Mouse (Mus musculus): ENCODE data around the gene Sirt5. TPM values are rescaled to one million over a fixed set of nuclear protein-coding genes. Genes with fewer than 3 reads are reported as not detected.

Sirt5 gene
- polyA plus RNA-seq, 1 experiment from 2014 or later, result 26.4 TPM

DNA sequence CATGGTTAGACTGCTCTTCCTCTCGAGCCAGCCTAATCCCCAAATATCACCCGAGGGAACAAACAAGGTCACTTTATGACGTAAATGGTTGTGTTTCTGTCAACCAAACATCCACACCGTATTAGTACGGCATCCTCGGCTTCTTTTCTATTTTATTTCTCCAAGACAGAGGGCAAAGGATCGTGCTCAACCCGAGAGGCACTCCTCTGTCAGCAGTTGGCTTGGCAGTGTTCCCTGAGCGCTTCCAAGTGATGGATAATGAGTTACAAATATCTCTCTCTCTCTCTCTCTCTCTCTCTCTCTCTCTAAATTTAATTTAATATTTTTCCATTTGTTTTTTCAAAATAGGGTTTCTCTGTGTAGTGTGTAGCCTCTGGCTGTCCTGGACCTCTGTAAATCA lies 2.9 kb upstream of the Sirt5 start:
- Histone ChIP-seq H3K9ac (ENCODE audit: low read depth, low read length) (no peak overlapping the region), H3K9me3 (replicated peaks; ENCODE audit: control insufficient read depth, low read length) (no peaks in the 10 kb centered on the region), H3K4me1 (ENCODE audit: control insufficient read depth, insufficient read depth, low read length) (no peaks in the 10 kb centered on the region), H3K36me3 (ENCODE audit: control insufficient read depth, insufficient read depth, low read length) (no peaks in the 10 kb centered on the region), H3K4me3 (ENCODE audit: low read depth, low read length) (no peak overlapping the region), H3K27me3 (ENCODE audit: control insufficient read depth, insufficient read depth, low read length) (no peaks in the 10 kb centered on the region), H3K4me2 (no peak overlapping the region), H3K27ac (ENCODE audit: low read depth, low read length) (no peak overlapping the region)
- 78% methylated on average over 9 of the region's 9 CpGs for WGBS (ENCODE audit: insufficient replicate concordance)
- no peak for ATAC-seq (replicated peaks; ENCODE audit: insufficient number of reproducible peaks, low FRiP score, low TSS enrichment)

GRCm38 (mm10) chr13:43365825-43366184 lies 509 bp downstream of the Sirt5 start:
- Histone ChIP-seq H3K27ac (ENCODE audit: low read depth, low read length) (peak overlapping the region; percentile 69), H3K4me1 (ENCODE audit: control insufficient read depth, insufficient read depth, low read length) (no peaks in the 10 kb centered on the region), H3K36me3 (ENCODE audit: control insufficient read depth, insufficient read depth, low read length) (peaks cover 2% of the 10 kb centered on the region; the same call in 1 of the 2 replicates), H3K4me3 (ENCODE audit: low read depth, low read length) (peak overlapping the region; percentile 64), H3K27me3 (ENCODE audit: control insufficient read depth, insufficient read depth, low read length) (no peaks in the 10 kb centered on the region), H3K9ac (ENCODE audit: low read depth, low read length) (peak overlapping the region; percentile 80), H3K4me2 (peak overlapping the region; percentile 78), H3K9me3 (replicated peaks; ENCODE audit: control insufficient read depth, low read length) (no peaks in the 10 kb centered on the region)
- peak; percentile 11; the same call in 1 of the 2 replicates for ATAC-seq (replicated peaks; ENCODE audit: insufficient number of reproducible peaks, low FRiP score, low TSS enrichment)
- WGBS (ENCODE audit: insufficient replicate concordance), result 10% methylated on average over 11 of the region's 11 CpGs

- ATAC-seq (replicated peaks; ENCODE audit: insufficient number of reproducible peaks, low FRiP score, low TSS enrichment), result no peak
Observed at GRCm38 (mm10) chr13:43370063-43370462, 4.8 kb downstream of the Sirt5 start.

GRCm38 (mm10) chr13:43372892-43373291 lies 7.6 kb downstream of the Sirt5 start:
- no peaks in the 10 kb centered on the region for H3K9me3 ChIP-seq (replicated peaks; ENCODE audit: control insufficient read depth, low read length)
- WGBS (ENCODE audit: insufficient replicate concordance), result 76% methylated on average over 1 of the region's 1 CpGs
- no peaks in the 10 kb centered on the region for H3K27me3 ChIP-seq (ENCODE audit: control insufficient read depth, insufficient read depth, low read length)
- H3K36me3 ChIP-seq (ENCODE audit: control insufficient read depth, insufficient read depth, low read length), result peaks cover 18% of the 10 kb centered on the region
- H3K27ac ChIP-seq (ENCODE audit: low read depth, low read length), result no peak overlapping the region
- ATAC-seq (replicated peaks; ENCODE audit: insufficient number of reproducible peaks, low FRiP score, low TSS enrichment), result no peak
- no peak overlapping the region for H3K9ac ChIP-seq (ENCODE audit: low read depth, low read length)
- no peak overlapping the region for H3K4me3 ChIP-seq (ENCODE audit: low read depth, low read length)
- H3K4me2 ChIP-seq, result no peak overlapping the region
- no peaks in the 10 kb centered on the region for H3K4me1 ChIP-seq (ENCODE audit: control insufficient read depth, insufficient read depth, low read length)

More at GRCm38 (mm10) chr13:43370063-43370462, 4.8 kb downstream of the Sirt5 start:
- no peak overlapping the region for H3K9ac ChIP-seq (ENCODE audit: low read depth, low read length)
- H3K4me1 ChIP-seq (ENCODE audit: control insufficient read depth, insufficient read depth, low read length), result no peaks in the 10 kb centered on the region
- 83% methylated on average over 6 of the region's 6 CpGs for WGBS (ENCODE audit: insufficient replicate concordance)
- no peak overlapping the region for H3K4me3 ChIP-seq (ENCODE audit: low read depth, low read length)
- no peaks in the 10 kb centered on the region for H3K27me3 ChIP-seq (ENCODE audit: control insufficient read depth, insufficient read depth, low read length)
- H3K27ac ChIP-seq (ENCODE audit: low read depth, low read length), result no peak overlapping the region
- no peak overlapping the region for H3K4me2 ChIP-seq
- H3K36me3 ChIP-seq (ENCODE audit: control insufficient read depth, insufficient read depth, low read length), result peaks cover 9% of the 10 kb centered on the region
- no peaks in the 10 kb centered on the region for H3K9me3 ChIP-seq (replicated peaks; ENCODE audit: control insufficient read depth, low read length)

DNA sequence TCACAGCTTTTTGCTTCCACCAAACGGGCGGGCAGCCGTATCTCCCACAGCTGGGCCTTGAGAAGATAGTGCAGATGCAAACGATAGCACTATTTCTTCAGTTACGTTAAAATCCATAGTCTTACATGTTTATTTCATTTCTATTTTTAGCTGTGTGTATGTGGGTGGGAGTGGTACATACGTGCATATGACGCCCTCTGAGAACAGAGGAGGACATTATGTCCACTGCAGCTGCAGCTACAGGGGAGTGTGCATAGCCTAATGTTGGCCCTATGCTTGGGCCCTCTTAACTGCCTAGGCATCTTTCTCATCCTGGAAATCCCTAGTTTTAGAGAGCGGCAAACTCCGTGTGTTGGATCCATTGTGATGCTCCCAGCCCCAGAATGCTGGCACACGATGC lies 8.9 kb downstream of the Sirt5 start:
- no peaks in the 10 kb centered on the region for H3K4me1 ChIP-seq (ENCODE audit: control insufficient read depth, insufficient read depth, low read length)
- ATAC-seq (replicated peaks; ENCODE audit: insufficient number of reproducible peaks, low FRiP score, low TSS enrichment), result no peak
- no peak overlapping the region for H3K4me3 ChIP-seq (ENCODE audit: low read depth, low read length)
- no peak overlapping the region for H3K9ac ChIP-seq (ENCODE audit: low read depth, low read length)
- WGBS (ENCODE audit: insufficient replicate concordance), result 80% methylated on average over 10 of the region's 10 CpGs
- H3K36me3 ChIP-seq (ENCODE audit: control insufficient read depth, insufficient read depth, low read length), result peaks cover 21% of the 10 kb centered on the region
- no peak overlapping the region for H3K4me2 ChIP-seq
- H3K9me3 ChIP-seq (replicated peaks; ENCODE audit: control insufficient read depth, low read length), result no peaks in the 10 kb centered on the region
- H3K27me3 ChIP-seq (ENCODE audit: control insufficient read depth, insufficient read depth, low read length), result no peaks in the 10 kb centered on the region
- H3K27ac ChIP-seq (ENCODE audit: low read depth, low read length), result no peak overlapping the region

- Histone ChIP-seq H3K4me3 (ENCODE audit: low read depth, low read length) (no peak overlapping the region), H3K9me3 (replicated peaks; ENCODE audit: control insufficient read depth, low read length) (no peaks in the 10 kb centered on the region), H3K9ac (ENCODE audit: low read depth, low read length) (no peak overlapping the region), H3K27ac (ENCODE audit: low read depth, low read length) (no peak overlapping the region), H3K36me3 (ENCODE audit: control insufficient read depth, insufficient read depth, low read length) (peaks cover 21% of the 10 kb centered on the region), H3K4me1 (ENCODE audit: control insufficient read depth, insufficient read depth, low read length) (no peaks in the 10 kb centered on the region), H3K4me2 (no peak overlapping the region), H3K27me3 (ENCODE audit: control insufficient read depth, insufficient read depth, low read length) (no peaks in the 10 kb centered on the region)
- ATAC-seq (replicated peaks; ENCODE audit: insufficient number of reproducible peaks, low FRiP score, low TSS enrichment), result no peak
- WGBS (ENCODE audit: insufficient replicate concordance), result 42% methylated on average over 2 of the region's 2 CpGs
Observed at GRCm38 (mm10) chr13:43374918-43375432, 9.7 kb downstream of the Sirt5 start.

DNA sequence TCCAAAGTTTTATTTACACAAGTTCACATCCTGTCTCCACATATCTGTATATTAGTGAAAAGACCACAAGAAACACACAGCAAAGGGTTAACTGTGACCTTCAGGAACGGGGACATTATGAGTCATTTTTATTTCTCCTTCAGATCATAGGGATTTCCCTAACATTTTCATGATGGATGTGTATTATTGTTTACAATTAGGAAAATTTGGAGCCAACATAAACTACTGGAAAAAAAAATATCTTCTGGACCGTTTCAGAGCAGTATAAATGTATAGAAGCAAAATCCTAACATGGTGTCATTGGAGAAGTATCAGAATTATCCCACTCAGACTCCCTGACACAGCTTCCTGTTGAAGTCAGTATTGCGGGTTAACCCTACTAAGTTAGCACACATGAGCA lies 14.7 kb downstream of the Sirt5 start:
- no peak for ATAC-seq (replicated peaks; ENCODE audit: insufficient number of reproducible peaks, low FRiP score, low TSS enrichment)
- Histone ChIP-seq H3K27ac (ENCODE audit: low read depth, low read length) (no peak overlapping the region), H3K9me3 (replicated peaks; ENCODE audit: control insufficient read depth, low read length) (no peaks in the 10 kb centered on the region), H3K36me3 (ENCODE audit: control insufficient read depth, insufficient read depth, low read length) (peaks cover 12% of the 10 kb centered on the region), H3K4me1 (ENCODE audit: control insufficient read depth, insufficient read depth, low read length) (no peaks in the 10 kb centered on the region), H3K27me3 (ENCODE audit: control insufficient read depth, insufficient read depth, low read length) (no peaks in the 10 kb centered on the region), H3K4me3 (ENCODE audit: low read depth, low read length) (no peak overlapping the region), H3K4me2 (no peak overlapping the region), H3K9ac (ENCODE audit: low read depth, low read length) (no peak overlapping the region)
- WGBS (ENCODE audit: insufficient replicate concordance), result 73% methylated on average over 3 of the region's 3 CpGs

DNA sequence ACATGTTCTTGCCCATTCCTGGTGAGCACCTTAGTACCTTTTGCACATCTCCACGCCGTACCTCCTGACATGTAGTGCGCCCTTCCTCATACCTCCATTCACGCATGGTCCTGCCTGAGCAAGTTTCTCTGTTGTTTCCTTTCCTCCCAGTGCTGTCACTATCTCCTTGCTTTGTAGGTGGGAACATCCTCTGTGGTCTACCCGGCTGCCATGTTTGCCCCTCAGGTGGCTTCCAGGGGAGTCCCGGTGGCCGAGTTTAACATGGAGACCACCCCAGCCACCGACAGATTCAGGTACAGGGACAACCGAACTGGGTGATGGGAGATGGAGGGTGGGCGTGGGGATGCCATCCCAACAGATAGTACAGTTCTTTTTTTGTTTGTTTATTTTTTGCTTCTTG lies 20.0 kb downstream of the Sirt5 start:
- Histone ChIP-seq H3K36me3 (ENCODE audit: control insufficient read depth, insufficient read depth, low read length) (peaks cover 4% of the 10 kb centered on the region; the same call in 1 of the 2 replicates), H3K9me3 (replicated peaks; ENCODE audit: control insufficient read depth, low read length) (no peaks in the 10 kb centered on the region), H3K27ac (ENCODE audit: low read depth, low read length) (no peak overlapping the region), H3K4me3 (ENCODE audit: low read depth, low read length) (no peak overlapping the region), H3K27me3 (ENCODE audit: control insufficient read depth, insufficient read depth, low read length) (no peaks in the 10 kb centered on the region), H3K9ac (ENCODE audit: low read depth, low read length) (no peak overlapping the region), H3K4me2 (no peak overlapping the region), H3K4me1 (ENCODE audit: control insufficient read depth, insufficient read depth, low read length) (no peaks in the 10 kb centered on the region)
- no peak for ATAC-seq (replicated peaks; ENCODE audit: insufficient number of reproducible peaks, low FRiP score, low TSS enrichment)
- WGBS (ENCODE audit: insufficient replicate concordance), result 89% methylated on average over 10 of the region's 10 CpGs

DNA sequence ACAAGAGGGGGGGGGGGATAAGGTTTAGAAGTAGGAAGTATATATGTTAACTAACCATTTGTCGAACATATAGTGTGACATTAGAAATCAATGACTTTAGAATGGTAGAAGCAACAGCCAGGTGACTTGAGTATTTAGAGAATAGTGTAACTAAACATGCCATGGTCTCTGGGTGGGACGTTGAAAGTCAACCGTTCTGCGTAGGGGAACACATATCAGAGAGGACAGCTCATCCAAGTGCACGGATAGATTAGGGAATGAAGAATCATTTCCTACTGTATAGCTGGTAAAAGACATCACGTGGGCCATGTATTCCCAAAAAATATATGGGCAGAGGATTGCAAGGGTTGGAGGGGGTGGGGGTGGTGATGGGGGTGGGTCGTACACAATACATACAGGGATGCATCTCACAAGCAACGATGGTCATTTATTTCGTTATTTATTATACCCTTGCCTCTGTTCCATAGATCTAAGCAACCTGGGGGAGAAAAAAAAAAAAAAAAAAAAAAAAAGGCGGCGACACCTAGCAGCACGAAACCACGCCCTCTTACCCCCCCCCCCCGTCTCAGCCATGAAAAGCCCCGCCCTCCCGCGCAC lies 32.5 kb downstream of the Sirt5 start:
- Histone ChIP-seq H3K4me1 (ENCODE audit: control insufficient read depth, insufficient read depth, low read length) (0 out of 2 replicates have a peak, but pooled peaks cover 4% of the 10 kb centered on the region), H3K27me3 (ENCODE audit: control insufficient read depth, insufficient read depth, low read length) (no peaks in the 10 kb centered on the region), H3K36me3 (ENCODE audit: control insufficient read depth, insufficient read depth, low read length) (peaks cover 9% of the 10 kb centered on the region; the same call in 1 of the 2 replicates), H3K9me3 (replicated peaks; ENCODE audit: control insufficient read depth, low read length) (no peaks in the 10 kb centered on the region), H3K9ac (ENCODE audit: low read depth, low read length) (peak overlapping the region; percentile 93; the same call in 1 of the 2 replicates), H3K4me2 (peak overlapping the region; percentile 88), H3K27ac (ENCODE audit: low read depth, low read length) (peak overlapping the region; percentile 97; the same call in 1 of the 2 replicates), H3K4me3 (ENCODE audit: low read depth, low read length) (peak overlapping the region; percentile 84)
- ATAC-seq (replicated peaks; ENCODE audit: insufficient number of reproducible peaks, low FRiP score, low TSS enrichment), result no peak
- 43% methylated on average over 16 of the region's 17 CpGs for WGBS (ENCODE audit: insufficient replicate concordance)

Data from heart, embryonic 11.5 days (tissue).